Mouse (Mus musculus) megakaryocyte progenitor cell, adult 5-6 weeks (primary cell): ENCODE data around the gene Pnrc2. TPM values are rescaled to one million over a fixed set of nuclear protein-coding genes. Genes with fewer than 3 reads are reported as not detected.

Experiments used
- ATAC-seq: replicated peaks from 2 replicates; pipeline ENCODE4 v1.8.0; 2016; ENCODE audit warnings: mild to moderate bottlenecking, moderate TSS enrichment, inconsistent platforms; ENCODE audit not compliant: poor library complexity
- total RNA-seq, 2 experiments: library from RNA; stranded (forward) in 1 of 2; stranded (reverse) in 1 of 2; fragments of 157-497, 149-512 nt in 1 of 2; fragments of 200-1000 nt in 1 of 2; gene quantifications; 2 replicates each; pipeline versions ENCODE4 v1.2.3 to v1.2.4; 2015 to 2017

Pnrc2 gene
- total RNA-seq (2015) (151 TPM in 2 replicates), total RNA-seq (2017) (131 and 154 TPM in 2 replicates)

DNA sequence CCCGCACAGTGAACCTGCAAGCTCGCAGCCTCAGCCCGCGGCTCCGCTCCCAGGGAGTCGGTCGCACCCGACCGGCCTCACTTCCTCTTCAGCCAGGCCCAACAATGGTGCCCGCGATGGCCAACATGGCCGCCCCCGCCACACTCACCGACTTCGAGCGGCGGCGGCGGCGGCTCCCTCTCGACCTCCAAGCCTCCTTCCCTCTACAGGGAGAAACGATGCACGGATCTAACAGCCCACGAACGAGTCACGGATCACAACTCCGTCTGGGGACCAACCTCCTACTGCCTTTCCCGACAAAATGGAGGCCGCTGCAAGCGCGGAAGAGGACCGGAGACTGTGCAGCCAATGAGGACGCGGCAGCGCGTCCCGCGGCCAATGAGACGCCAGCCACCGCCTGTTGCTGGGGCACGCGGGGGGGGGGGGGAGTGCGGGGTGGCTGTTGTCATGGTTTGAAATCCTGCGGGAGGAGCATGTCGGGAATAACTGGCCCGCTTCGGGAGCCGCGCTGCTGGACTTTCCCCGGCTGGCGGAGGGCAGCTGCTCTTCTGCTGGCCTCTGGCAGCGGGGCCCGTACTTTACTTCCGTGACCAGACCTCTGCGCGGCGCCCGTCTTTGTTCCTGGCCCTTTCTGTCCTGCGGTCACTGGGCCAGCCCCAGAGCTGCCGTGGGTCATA lies at the start of gene Pnrc2:
Gene Pnrc2 (minus strand): TSS at position 325 of the 677 bp plus-strand sequence.
- peak; percentile 64 for ATAC-seq

DNA sequence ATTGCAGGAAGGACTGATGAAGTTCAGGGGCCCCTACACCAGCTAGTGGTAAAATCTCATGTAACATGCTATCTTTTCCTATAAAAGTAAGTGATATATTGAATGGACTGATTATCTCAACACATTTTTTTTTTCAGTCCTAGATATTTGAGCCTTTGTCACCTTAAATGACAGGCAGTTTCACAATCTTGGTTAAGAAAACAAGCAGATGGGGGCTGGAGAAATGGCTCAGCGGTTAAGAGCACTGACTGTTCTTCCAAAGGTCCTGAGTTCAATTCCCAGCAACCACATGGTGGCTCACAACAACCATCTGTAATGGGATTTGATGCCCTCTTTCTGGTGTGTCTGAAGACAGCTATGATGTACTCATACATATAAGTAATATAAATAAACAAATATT lies 48.5 kb upstream of the Pnrc2 start:
- ATAC-seq = no peak

DNA sequence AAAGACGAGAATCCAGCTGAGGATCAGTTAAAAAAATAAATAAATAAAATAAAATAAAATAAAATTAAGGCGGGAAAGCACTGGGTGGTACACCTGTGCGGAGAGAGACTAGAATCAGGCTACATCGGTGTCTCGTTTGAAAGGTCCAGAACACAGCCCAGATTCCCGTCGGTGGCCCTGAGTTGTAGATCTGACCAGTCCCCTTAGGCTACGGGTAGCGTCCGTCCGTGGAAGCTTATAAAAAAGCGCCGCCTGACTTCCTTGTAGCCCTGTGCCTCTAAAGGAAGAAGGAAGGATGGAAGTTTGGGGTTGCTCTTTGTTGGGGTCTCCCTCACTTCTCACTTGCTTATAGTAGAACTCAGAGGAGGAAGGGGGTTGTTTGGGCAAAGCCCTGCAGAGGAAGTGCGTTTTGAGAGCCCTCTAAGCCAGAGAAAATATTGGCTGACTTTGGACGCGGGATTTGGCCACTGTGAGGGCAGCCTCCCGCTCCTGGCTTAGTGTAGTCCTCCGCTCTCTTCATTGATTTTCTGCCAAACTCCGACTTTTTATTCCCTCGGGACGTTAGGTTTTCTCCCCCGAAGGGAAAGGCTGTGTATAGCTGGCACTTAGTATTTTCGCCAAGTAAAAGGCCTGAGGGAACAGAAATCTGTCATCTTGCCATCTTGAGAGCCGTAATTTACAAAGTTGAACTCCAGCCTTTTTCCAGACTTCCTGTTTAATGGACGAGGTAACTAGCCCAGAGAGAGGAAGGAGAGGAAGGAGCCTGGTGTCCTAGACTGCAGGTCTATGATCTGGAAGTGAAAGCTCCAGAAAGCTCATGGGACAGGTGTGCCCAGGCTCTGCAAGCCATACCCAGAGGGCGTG lies 47.8 kb upstream of the Pnrc2 start:
- ATAC-seq = no peak

DNA sequence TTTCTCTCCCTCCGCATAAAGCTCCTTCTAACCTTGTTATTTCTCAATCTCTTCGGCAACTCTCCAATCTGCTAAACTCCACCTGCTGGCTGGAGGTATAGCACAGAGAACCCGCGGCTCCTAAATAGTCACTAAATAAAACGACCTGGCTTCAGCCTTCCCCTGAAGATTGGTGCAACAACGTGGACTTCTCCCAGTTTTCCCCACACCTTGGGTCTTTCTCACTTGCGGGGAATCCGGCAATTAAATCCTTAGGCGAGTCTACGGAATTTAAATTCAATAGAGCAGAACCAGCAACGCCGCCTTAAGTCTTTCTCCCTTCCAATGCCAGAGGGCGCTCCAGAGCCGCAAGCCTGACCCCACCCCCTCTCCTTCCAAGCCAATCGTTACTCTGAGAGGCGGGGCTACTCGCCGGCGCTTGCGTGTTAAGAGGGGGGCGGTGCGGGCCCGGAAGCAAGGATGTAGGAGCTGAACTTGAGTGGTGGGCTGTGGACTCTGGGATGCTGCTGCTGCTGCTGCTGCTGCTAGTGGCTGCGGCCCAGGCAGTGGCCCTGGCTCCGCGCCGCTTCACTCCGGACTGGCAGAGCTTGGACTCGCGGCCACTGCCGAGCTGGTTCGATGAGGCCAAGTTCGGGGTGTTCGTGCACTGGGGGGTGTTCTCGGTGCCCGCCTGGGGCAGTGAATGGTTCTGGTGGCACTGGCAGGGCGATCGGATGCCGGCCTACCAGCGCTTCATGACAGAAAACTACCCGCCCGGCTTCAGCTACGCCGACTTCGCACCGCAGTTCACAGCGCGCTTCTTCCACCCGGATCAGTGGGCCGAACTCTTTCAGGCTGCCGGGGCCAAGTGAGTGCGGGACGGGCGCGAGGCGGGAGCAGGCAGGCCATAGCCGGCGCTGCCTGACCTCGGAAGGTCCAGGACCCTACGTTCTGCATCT lies 46.9 kb upstream of the Pnrc2 start, which contains the start of gene Fuca1:
Gene Fuca1 (plus strand): TSS at position 432 of the 938 bp plus-strand sequence.
- ATAC-seq = peak; percentile 90

DNA sequence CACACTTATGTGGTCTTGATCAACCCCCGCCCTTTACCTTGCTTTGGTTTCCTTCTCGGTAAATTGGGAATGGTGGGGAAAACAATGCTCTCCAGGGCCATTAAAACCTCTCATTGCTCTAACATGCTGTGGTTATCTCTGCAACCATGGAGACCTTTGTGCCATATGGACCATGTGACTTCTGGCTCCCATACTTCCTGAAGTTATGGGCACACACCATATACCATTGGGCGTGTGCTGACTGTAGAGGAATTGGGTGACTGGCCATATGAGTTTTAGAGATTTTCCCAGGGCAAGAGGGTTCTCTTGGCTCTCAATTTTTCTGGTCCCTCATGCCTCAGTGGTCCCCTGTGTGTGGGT lies 45.6 kb upstream of the Pnrc2 start:
- no peak for ATAC-seq

DNA sequence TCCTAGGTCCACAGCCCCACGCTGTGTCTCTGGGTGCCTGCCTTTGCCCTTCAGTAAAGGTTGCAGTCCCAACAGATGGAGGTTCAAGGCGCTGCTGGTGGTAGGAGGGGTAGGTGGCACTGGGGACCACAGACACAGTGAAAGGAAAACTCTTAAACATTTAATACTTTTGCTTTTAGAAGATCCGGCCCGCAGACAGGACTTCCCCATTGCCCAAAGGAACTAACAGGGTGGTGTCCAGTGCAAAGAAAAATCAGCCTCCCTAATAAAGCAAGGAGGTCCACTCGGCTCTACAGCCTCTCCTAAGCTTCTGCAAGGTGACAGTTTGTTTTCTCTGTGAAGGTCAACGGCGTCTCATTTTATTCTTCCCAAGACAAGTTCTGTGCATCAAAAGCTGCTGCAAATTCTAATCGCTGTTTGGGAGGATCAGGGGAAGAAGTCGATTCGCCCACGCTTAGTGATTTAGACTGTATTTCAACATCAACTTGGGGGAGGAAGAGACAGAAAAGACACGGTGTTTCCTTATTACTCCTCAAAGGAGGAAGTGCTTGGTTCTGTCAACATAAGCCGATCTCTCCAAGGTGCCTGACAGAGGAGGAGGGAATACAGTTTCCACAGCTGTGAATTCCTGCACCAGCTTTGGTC lies 45.1 kb upstream of the Pnrc2 start:
- peak; percentile 51 for ATAC-seq

DNA sequence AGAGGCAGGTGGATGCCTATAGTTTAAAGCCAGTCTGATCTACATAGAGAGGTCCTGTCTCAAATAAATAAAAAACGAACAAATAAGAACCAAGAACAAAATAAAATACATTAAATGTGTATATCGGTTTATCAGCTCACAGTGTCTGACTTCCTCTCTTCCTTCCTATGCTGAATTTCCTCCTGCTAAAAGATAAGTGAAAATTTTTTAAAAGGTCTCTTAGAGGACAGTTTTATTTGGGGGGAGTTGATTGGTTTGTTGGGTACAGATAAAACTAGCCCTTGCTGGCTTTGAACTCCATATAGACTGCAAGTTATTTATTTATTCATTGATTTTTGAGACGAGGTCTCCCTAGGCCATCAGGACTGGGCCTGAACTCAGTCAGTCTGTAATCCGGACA lies 39.8 kb upstream of the Pnrc2 start:
- ATAC-seq = peak; percentile 17

DNA sequence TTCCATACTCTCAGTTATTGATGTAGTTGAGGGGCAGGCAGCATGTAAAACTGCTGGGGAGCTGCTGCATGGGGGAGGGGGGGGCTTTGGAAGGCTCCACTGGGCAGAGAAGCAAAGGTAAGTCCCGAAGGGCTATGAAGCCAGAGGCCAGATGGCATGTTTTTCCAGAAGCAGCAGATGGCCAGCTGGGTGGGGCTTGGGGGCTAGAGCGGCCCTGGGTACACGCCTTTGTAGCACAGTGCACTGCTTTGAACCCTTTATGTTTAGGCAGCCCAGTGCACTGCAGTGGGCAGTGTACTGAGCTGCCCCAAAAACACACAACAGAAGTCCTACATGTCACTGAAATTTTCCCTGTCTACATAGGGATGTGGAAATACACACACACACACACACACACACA lies 39.2 kb upstream of the Pnrc2 start:
- no peak for ATAC-seq

DNA sequence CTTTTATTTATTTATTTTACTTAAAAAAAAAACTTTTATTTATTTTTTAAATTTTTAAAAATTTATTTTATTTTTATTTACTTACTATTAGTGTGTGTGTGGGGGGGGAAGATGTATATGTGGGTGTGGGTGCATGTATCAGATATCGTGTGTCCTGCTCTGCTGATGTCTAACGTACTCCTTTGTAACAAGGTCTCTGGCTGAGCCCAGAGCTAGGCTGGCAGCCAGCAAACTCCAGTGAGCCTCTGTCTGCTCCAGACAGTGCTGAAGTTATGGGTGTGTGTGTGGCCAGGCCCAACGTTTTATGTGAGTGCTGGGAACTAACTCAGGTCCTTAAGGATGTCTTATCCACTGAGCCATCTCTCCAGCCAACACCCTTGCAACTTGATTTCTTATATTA lies 38.5 kb upstream of the Pnrc2 start:
- peak; percentile 77 for ATAC-seq

DNA sequence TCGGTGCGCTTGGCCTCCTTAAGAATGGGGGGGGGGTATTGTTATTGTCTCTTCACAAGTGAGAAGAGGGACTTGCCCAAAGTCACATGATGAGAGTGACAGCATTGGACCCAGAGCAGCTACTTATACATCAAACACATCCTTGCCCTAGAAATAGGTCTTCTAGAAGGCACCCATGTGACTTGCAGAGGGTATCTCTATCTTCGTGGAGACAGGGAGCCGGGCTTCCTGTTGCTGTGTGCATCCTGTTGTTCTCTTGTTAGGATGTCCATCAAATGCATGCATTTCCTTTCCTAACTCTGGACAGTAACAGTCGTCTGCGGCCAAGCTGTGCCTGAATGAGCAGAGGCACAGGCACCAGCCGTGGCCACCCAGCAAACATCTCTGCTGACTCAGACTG lies 37.9 kb upstream of the Pnrc2 start:
- 0 out of 2 replicates have a peak, but pooled peaks have one; percentile 12 for ATAC-seq

DNA sequence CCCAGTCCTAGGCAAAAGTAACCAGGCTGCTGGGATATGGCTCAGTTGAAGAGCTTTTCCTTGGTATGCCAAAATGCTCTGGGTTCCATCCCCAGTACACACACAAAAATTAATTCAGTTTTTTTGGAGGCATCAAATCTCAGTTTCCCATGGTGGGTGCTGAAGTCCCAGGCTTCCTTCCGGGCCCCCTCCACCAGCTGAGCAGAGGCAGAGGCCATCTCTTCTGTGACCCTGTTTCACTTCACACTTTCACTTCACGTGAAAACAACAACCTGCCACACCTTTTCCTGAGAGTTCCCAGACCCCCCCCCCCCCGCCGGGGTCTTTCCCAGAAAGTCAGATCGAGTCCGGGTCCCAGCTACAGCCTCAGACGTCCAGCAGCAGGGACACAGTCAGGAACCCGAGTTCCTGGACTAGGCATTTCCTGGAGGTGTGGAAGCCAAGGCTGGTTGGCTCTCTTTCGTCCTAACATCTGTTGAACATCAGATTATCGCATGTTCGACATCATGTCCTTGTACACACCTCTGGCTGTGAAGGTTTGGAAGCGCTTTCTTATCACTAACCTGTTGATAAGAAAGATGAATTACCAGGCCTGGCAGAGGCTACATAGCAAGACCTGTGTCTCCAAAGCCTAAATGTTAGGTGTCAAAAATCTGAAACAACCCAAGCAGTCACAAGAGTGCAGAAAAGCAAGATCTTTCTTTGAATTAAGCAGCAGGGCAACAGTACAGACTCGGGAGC lies 35.8 kb upstream of the Pnrc2 start:
- no peak for ATAC-seq

DNA sequence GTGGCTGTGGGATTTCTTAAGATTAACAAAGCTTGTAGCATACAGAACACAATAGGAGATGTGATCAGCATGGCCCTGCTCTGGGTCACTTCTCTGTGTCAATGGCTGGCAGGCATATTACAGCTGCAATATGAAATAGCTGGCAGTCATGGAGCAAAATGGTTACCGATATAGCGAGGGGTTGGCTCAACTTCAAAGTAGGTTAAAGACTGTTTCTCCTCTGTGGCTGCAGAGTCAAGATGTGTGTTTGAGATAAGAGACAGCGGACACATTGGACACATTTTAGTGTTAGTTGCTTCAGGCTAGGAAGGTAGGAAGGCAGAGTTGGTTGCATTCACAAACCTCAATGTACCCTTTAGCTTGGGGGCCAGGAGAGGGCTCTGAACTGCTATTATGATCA lies 33.0 kb upstream of the Pnrc2 start:
- ATAC-seq = peak; percentile 89

DNA sequence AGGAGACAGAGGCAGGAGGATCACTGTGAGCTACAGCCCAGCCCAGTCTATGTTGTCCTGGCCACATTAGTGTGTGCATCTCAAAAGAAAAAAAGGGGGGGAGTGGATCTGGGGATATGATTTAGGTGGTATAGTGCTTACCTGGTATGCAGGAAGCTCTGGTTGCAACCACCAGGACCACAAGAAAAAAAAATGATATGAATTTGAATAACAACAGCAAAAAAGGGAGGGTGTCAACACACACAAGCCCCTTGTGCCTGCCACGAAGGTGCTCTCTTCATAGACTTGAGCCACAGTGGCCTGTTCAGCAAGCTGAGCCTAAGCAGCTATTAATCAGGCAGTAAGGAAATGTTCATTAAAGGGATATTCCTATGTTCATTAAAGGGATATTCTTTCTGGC lies 31.2 kb upstream of the Pnrc2 start:
- ATAC-seq = no peak

DNA sequence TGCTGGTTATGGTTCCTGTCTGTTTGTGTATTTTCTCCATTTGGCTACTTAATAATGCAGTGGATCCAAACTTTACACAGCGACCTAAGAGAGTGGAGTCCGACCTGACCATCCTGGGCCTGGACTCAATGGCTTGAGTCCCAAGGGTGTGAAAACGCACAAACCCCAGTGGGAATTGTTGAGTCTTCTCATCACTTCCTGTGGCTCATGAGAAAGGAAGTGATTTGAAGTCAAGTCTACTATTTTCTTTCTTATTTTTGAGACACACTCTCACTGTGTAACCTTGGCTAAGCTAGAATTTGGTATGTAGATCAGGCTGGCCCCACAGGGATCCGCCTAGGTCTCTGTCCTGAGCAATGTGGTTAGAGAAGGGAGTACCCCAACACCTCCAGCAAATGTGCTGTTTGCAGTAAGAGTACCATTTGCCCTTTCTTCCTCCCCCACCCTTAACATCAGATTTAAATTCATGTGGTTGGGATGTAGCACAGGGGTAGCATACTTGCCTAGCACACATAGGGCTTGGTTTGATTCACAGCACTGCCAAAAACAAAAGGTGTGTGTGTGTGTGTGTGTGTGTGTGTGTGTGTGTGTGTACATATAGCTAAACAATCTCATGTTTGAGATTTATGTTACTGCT lies 29.1 kb upstream of the Pnrc2 start:
- no peak for ATAC-seq

DNA sequence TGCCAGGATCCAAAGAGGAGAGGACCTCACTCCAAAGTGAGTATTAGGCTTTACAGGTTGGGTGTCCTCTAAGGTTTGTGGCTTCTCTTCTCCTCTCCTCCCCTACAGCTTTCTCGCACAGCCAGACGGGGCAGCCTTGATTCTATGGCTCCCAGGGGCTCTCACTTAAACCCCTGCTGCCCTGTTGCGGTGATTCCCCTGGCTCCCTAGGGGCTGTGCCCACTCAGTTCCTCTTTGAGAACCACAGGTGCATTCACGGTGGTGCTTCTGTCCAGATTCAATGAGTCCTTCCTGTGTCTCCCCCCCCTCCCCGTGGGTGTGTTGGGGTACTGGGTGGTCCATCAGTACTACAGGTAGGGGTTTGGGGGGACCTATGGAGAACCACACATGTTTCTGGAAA lies 26.4 kb upstream of the Pnrc2 start:
- no peak for ATAC-seq

DNA sequence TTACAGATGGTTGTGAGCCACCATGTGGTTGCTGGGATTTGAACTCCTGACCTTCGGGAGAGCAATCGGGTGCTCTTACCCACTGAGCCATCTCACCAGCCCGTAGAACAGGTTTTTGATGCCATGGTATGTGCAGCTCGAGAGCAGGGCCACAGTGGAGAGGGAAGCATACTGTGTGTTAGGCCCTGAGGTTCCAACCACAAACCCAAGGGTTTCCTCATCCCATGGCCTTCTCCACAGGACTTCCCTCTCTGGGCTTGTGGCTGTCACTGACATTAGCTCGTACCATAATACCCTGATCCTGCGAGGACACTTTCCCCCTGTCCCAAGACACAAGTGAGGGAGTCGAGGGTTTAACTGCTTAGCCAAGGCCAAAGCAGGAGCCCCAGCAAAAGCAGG lies 25.4 kb upstream of the Pnrc2 start:
- peak; percentile 59 for ATAC-seq

DNA sequence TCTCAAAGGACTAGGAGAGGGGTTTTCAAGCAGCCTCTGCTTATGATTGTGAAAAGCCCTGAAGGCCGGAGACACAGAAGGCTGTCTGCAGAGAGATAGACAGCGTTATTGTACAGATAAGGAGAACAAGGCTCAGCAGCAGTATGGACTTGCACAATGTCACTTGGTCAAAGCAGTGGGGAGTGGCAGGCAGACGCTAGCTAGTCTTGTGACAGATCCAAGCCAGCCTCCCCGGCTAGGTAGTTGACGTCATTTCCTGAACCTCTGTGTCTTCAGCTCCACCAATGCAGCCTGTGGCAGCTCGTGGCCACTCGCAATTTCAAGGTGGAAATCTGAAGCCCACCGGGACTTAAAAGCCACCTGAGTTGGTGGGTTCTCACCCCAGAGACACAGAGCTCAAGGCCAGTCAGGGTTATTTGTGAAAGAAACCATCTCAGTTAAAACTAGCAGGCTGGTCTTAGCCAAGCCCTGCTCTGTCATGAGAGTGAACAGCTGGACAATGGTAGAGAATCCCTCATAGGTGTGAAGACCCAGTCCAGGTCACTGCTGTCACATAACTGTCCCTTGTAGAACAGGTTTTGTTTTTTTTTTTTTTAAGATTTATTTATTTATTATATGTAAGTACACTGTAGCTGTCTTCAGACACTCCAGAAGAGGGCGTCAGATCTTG lies 24.9 kb upstream of the Pnrc2 start:
- peak; percentile 85 for ATAC-seq

DNA sequence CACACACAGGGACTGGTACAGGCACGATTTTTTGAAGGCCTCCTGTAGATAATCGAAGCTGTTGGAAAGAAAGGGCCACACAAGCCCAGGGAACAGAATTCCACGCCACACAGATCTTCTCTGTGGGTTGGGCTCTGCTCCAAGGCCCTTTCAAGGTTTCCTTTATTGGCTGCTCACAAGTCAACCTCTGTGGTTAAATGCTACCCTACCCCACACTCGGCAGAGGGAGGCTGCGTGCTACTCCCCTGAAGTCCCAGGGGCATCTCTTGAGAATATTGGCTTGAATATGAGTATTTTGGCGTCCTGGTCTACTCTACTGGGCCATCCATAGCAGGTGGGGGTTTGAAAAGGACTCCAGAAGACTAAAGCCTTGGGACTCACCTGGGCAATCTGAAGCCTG lies 22.5 kb upstream of the Pnrc2 start:
- ATAC-seq = no peak

DNA sequence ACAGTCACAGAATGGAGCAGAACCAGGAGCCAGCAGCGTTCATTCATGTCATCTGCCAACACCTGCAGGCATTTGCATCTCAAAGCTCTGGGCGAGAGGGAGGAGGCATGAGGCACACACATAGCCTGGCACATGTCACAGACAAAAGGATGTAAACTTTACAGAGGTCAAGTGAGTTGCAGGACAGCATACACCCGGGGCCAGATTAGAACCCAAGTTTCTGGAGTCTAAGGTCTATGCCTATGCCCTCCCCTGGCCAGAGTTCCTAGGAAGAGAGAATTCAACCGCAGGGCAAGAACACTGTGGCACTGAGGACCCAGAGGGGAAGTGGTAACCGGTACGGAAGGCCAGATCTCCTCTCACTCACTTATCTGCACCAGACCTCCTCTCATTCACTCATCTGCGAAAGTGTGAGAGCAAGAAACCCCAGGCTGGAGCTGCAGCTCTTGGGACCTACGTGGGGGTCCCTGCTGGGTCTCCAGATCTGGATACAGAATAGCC lies 21.5 kb upstream of the Pnrc2 start, which contains the start of gene Cnr2:
Gene Cnr2 (plus strand): TSS at position 324 of the 501 bp plus-strand sequence.
- ATAC-seq = peak; percentile 33
